Mouse (Mus musculus) urinary bladder, postnatal 14 days (tissue): Measurements from ENCODE around the gene Ank3.

Experiments used
- DNase-seq: peaks from one replicate; pipeline ENCODE4 v3.0.0; 2021; ENCODE audit warnings: low spot score

Gene Ank3

GRCm38 (mm10) chr10:69476871-69477270 lies 78.3 kb downstream of the Ank3 start:
- no peak for DNase-seq

- no peak for DNase-seq
Measured at GRCm38 (mm10) chr10:69477656-69478055, 79.1 kb downstream of the Ank3 start.

DNA sequence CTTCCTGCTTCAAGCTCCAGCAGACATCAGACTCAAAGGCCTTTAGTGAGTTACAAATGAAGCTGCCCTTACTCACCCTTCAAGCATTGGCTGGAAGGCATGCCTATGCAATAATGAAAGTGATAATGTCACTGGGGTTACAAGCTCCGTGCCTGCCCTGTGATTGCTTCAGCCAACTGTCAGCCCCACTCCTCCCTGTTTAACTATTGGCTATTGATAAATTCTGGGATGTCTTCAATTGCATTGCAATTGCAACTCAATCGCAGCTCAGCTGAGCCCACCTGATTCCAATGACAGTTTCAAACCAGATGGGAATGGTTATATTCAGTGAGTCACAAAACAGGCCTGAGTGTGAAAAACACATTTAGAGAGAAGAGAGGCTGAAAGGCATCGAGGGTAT lies 80.3 kb downstream of the Ank3 start:
- DNase-seq, result no peak

DNA sequence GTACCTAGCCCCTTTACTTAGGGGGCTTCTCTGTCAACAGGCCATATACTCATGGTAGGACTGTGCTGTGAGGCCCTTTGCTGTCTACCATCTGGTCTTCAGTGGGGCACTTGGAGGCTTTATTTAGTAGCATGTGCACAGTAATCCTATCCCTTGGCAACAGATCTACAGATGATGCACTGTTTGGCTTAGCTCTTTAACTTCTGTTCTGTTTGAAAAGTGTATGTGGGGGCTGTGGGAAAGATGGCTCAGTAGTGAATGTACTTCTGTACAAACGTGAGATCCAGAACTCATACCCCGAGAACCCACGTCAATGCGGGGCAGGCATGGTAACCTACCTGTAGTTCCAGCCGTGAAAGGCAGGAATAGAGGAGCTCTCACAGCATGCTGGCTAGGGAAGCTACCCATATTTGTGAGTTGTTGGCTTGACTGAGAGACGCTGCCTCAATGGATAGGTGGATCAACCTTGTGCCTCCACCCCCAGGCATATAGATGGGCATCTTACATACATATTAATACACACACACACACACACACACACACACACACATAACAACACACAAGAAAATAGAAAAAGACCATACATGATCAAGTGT lies 86.7 kb downstream of the Ank3 start:
- no peak for DNase-seq

DNA sequence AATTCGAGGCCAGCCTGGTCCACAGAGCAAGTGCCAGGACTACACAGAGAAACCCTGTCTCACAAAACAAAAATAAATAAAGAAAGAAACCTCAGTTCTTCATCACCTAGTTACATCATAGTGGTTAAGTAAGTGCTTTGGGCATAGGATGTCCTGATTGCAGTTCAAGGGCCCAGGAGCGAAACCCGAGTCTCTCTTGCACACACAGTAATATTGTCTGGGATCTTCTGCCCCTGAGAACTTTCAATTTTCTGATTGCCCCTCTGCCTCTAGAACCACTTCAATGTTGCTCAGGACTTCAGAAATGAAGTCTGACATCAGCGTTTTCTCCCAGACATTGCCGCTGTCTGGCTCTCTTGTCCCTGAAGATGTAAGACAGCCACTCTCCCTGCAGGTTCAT lies 91.6 kb downstream of the Ank3 start:
- no peak for DNase-seq

DNA sequence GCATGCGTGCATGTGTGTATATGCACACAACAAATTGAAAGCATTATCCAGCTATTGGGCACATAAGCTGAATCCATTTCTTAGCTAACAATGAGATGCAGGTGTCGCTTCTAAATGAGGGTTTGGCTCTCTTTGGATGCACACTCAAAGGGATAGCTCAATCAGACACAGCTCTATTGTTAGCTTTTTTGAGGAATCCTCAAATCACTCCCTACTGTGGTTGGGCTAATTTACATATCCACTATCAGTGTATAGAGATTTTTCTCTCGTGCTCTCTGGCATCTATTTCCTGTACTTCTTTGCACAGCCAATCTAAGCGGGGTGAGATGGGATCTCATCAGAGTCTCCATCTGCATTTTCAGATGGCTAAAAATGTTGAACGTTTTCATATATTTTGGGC lies 93.4 kb downstream of the Ank3 start:
- DNase-seq, result no peak

DNA sequence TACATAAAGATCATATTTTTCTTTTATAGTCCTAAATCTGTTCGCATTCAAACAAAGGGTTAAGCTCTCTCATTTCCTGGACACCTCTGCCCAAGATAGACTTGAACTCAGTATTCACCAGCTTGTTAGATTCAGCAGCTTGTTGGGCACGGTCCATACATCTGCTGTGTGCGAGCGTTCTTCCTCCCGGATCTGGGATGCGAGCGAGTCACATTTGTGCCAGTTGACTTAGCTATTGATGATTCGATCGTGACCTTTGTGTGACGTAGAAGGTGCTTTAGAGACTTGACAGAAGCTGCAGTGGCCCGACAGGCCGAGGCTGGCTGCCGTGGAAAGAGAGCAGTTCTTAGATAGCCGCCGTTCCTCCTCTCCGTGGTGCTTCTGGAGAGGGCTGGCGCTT lies 98.8 kb downstream of the Ank3 start:
- no peak for DNase-seq

- DNase-seq, result no peak
Measured at GRCm38 (mm10) chr10:69500171-69500860, 101.7 kb downstream of the Ank3 start.

GRCm38 (mm10) chr10:69503791-69504190 lies 105.2 kb downstream of the Ank3 start:
- no peak for DNase-seq

- DNase-seq, result no peak
Measured at GRCm38 (mm10) chr10:69507719-69508118, 109.1 kb downstream of the Ank3 start.

DNA sequence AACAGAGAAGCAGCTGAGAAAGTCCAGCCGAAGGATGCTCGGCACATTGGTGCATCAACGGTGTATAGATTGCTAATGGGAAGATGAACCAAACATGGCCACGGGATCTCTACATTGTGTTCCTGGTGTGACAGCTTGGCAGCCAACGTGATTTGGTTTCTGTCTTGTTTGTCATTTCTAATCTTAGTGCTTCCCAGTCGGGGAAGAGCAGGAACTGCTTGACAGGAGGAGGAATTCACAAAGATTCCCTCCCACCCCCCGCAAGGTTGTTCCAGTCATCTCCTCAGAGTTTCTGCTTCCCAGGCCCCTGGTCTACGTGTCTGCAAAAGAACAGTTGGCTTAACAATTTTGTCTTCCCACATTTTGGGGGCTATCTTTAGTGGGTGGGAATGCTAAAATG lies 111.8 kb downstream of the Ank3 start:
- no peak for DNase-seq

GRCm38 (mm10) chr10:69511234-69511633 lies 112.7 kb downstream of the Ank3 start:
- DNase-seq, result no peak

GRCm38 (mm10) chr10:69521977-69522376 lies 123.4 kb downstream of the Ank3 start:
- DNase-seq, result no peak

GRCm38 (mm10) chr10:69523202-69523601 lies 124.6 kb downstream of the Ank3 start:
- DNase-seq, result peak; percentile 20

DNA sequence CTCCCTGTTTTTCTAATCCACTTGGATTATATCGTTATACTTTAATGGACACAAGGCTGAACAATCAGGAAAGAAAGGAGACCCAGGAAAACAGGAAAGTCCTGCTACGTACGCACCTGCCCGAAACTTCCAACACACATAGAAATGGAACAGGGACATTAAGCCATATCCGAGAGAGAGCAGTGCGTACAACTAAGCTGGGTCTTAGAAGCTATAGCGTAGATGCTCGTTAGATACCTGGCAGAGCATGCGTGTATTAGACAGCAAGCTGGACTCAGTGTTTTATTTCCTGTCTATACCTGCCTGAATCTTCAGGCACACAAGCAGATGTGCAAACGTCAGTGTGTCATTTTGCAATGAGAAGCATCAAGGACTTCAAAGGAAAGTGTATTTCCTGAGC lies 128.7 kb downstream of the Ank3 start:
- no peak for DNase-seq

- DNase-seq, result no peak
Measured at GRCm38 (mm10) chr10:69528746-69529145, 130.2 kb downstream of the Ank3 start.

GRCm38 (mm10) chr10:69530326-69530725 lies 131.8 kb downstream of the Ank3 start:
- no peak for DNase-seq

- no peak for DNase-seq
Measured at GRCm38 (mm10) chr10:69531569-69531968, 133.0 kb downstream of the Ank3 start.

GRCm38 (mm10) chr10:69532169-69532730 lies 133.7 kb downstream of the Ank3 start:
- DNase-seq, result no peak

GRCm38 (mm10) chr10:69533505-69534388 lies 135.2 kb downstream of the Ank3 start:
- DNase-seq, result peak; percentile 48

DNA sequence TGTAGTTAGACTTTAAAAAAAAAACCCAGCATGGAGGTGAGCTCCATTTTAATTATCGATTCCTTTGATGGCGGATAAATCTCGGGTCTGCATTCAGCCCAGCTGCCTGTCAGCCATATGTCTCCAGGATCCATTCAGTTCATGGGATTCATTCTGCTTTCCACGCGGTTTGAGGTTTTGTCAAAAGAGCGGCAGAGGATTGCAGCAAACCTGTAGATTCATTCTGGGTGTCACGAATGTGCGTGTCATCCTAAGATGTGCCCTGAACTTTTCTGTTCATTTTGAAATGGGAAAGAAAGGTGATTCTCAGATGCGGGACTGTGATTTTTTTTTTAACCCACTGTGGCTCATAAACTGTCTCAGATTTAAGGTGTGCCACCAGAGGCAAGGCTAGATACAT lies 136.1 kb downstream of the Ank3 start:
- no peak for DNase-seq

- no peak for DNase-seq
Measured at GRCm38 (mm10) chr10:69535123-69535930, 136.8 kb downstream of the Ank3 start.
